Mouse (Mus musculus): ENCODE results near the gene Vipr2.

- no peak for TF ChIP-seq CTCF (IDR thresholded peaks at IDR 0.05; ENCODE audit: low read depth, low read length)
- TF ChIP-seq POLR2A (IDR thresholded peaks at IDR 0.05; ENCODE audit: borderline replicate concordance, low read depth, low read length), result no peak
These were observed at the start of gene Vipr2 for GRCm38 (mm10) chr12:116077074-116077854.
